Comparison of ENCODE assay signal across 9 mouse cellular contexts in the genomic region with DNA sequence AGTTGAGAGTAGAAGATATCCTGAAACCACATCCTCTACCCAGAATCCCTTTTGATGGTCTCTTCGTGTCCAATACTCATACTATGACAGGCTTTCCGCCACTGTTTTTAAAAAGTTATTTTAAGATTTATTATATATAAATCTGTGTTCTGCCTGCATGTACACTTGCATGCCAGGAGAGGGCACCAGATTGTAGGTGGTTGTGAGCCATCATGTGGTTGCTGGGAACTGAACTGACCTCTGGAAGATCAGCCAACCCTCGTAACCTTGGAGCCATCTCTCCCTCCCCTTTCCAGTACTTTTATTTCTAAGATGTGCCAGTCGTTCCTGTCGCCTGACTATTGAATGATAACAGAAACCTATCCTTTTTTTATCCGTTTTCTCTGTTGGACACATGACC. TPM values are rescaled to one million over a fixed set of nuclear protein-coding genes. Genes with fewer than 3 reads are reported as not detected.
DNase-seq lines count a peak whose midpoint lies in the region; ATAC-seq and TF ChIP-seq lines count a peak whose summit lies in the region.
"Had no signal": no experiment of that assay in that cellular context is flagged by ENCODE, and none has a peak within 500 bp of the region (broad histone marks: within the 10 kb centered on the region; RNA-seq: fewer than 3 reads in every experiment).

No protein-coding gene starts in this region.

- peak; percentile 86 for TF ChIP-seq CTCF in heart, adult 2 months (IDR thresholded peaks at IDR 0.05)
- peak; percentile 13 for TF ChIP-seq CTCF in C2C12 (IDR thresholded peaks at IDR 0.05; ENCODE audit: control insufficient read depth, insufficient read depth, insufficient read length)
- peak; percentile 69 for TF ChIP-seq CTCF in bone marrow, adult 2 months (IDR thresholded peaks at IDR 0.05; ENCODE audit: control insufficient read depth, insufficient read depth, low read length)

- H3K27me3 ChIP-seq in heart, adult 2 months (ENCODE audit: control insufficient read depth, insufficient read depth, low read length), result no peaks in the 10 kb centered on the region
- no peaks in the 10 kb centered on the region for H3K27me3 ChIP-seq in heart, embryonic 11.5 days (ENCODE audit: control insufficient read depth, insufficient read depth, low read length)
- H3K27me3 ChIP-seq in C2C12 (ENCODE audit: control insufficient read depth, insufficient read depth, insufficient read length), result peaks cover 4% of the 10 kb centered on the region

- no peaks in the 10 kb centered on the region for H3K4me1 ChIP-seq in heart, adult 2 months (ENCODE audit: control insufficient read depth, insufficient read depth, low read length)
- H3K4me1 ChIP-seq in heart, embryonic 11.5 days (ENCODE audit: control insufficient read depth, insufficient read depth, low read length), result 0 out of 2 replicates have a peak, but pooled peaks cover 2% of the 10 kb centered on the region
- no peaks in the 10 kb centered on the region for H3K4me1 ChIP-seq in bone marrow, adult 2 months (ENCODE audit: control insufficient read depth, insufficient read depth, low read length)

- H3K36me3 ChIP-seq in heart, adult 2 months (ENCODE audit: control insufficient read depth, insufficient read depth, low read length), result no peaks in the 10 kb centered on the region
- H3K36me3 ChIP-seq in heart, embryonic 11.5 days (ENCODE audit: control insufficient read depth, insufficient read depth, low read length), result no peaks in the 10 kb centered on the region
- H3K36me3 ChIP-seq in C2C12 (ENCODE audit: control insufficient read depth, insufficient read depth), result no peaks in the 10 kb centered on the region

- H3K27ac ChIP-seq in heart, adult 2 months, result no peak overlapping the region
- H3K27ac ChIP-seq in heart, embryonic 11.5 days (ENCODE audit: low read depth, low read length), result no peak overlapping the region
- no peak overlapping the region for H3K27ac ChIP-seq in bone marrow, adult 2 months (ENCODE audit: control insufficient read depth, insufficient read depth, low read depth, low read length, poor library complexity)

- DNase-seq in heart, adult 2 months, result peak in 1 of 2 experiments; percentile 39
- peak; percentile 60 for DNase-seq in lung, postnatal 36 days
- DNase-seq in embryo, embryonic 11 days, result no peak
- DNase-seq in ovary, adult 18-20 months (ENCODE audit: low spot score), result no peak

- H3K4me3 ChIP-seq in heart, adult 2 months, result no peak overlapping the region
- H3K4me3 ChIP-seq in heart, embryonic 11.5 days (ENCODE audit: low read depth, low read length), result no peak overlapping the region
- no peak overlapping the region for H3K4me3 ChIP-seq in C2C12 (ENCODE audit: insufficient read depth, poor library complexity, severe bottlenecking)
- no peak overlapping the region for H3K4me3 ChIP-seq in bone marrow, adult 2 months (replicated peaks; ENCODE audit: control insufficient read depth, low read depth, low read length)

- 45% methylated on average over 6 of the region's 6 CpGs for WGBS in heart, adult 2 months
- WGBS in heart, embryonic 11.5 days (ENCODE audit: insufficient replicate concordance), result 67% methylated on average over 6 of the region's 6 CpGs
- WGBS in bone marrow, adult 2 months, result 48% methylated on average over 6 of the region's 6 CpGs

- no peaks in the 10 kb centered on the region for H3K79me3 ChIP-seq in C2C12 (ENCODE audit: low read depth)

- no peak for TF ChIP-seq POLR2A in heart, adult 2 months (IDR thresholded peaks at IDR 0.05; ENCODE audit: insufficient read depth, low read depth, low read length)
- no peak for TF ChIP-seq POLR2A in bone marrow, adult 2 months (IDR thresholded peaks at IDR 0.05; ENCODE audit: borderline replicate concordance, control insufficient read depth, low read depth, low read length)

- ATAC-seq in heart, embryonic 11.5 days (replicated peaks; ENCODE audit: insufficient number of reproducible peaks, low FRiP score, low TSS enrichment), result no peak
- no peak for ATAC-seq in cerebellum, adult (ENCODE audit: insufficient number of reproducible peaks, low FRiP score, low TSS enrichment)

- no peak overlapping the region for H3ac ChIP-seq in C2C12 (ENCODE audit: control insufficient read depth, insufficient read length, low read depth)

- no peaks in the 10 kb centered on the region for H3K79me2 ChIP-seq in heart, adult 2 months (replicated peaks; ENCODE audit: control insufficient read depth, insufficient read depth, low read length)
- no peaks in the 10 kb centered on the region for H3K79me2 ChIP-seq in C2C12 (ENCODE audit: control insufficient read depth, insufficient read depth)

- intact Hi-C loops in heart, adult 2 months (cut with DNase I), result loop anchor here (1.0 to 5.0 kb wide), 4 partner anchors 44 to 331 kb away; a partner anchor contains a TSS

- TF ChIP-seq EP300 in heart, adult 2 months (IDR thresholded peaks at IDR 0.05; ENCODE audit: insufficient read depth, low read depth, low read length), result peak; percentile 69; the same call in 1 of the 2 replicates

- H3K4me2 ChIP-seq in heart, embryonic 11.5 days, result no peak overlapping the region

- H3K9me3 ChIP-seq in heart, embryonic 11.5 days (replicated peaks; ENCODE audit: control insufficient read depth, low read length), result no peaks in the 10 kb centered on the region

- H3K9ac ChIP-seq in heart, adult 2 months (ENCODE audit: low read depth, low read length), result no peak overlapping the region
- no peak overlapping the region for H3K9ac ChIP-seq in heart, embryonic 11.5 days (ENCODE audit: low read depth, low read length)

TF ChIP-seq in C2C12, 6 proteins besides CTCF, POLR2A, EP300 and RAD21:
- TF ChIP-seq FOSL1 (IDR thresholded peaks at IDR 0.05; ENCODE audit: insufficient read depth, low read length, poor library complexity, severe bottlenecking) (no peak), USF1 (IDR thresholded peaks at IDR 0.05; ENCODE audit: low read depth) (peak; percentile 11)
TF ChIP-seq in C2C12: peak in this region for 1.

RNA-seq across cellular contexts. Expression of a gene that starts 1.6 kb away (rescaled TPM):
- not detected for total RNA-seq in heart, adult 2 months (2021)
- 0.26 TPM in 1 of 2 replicates, not detected in the other for polyA plus RNA-seq in heart, adult 2 months (2012; rRNA removed)
- polyA plus RNA-seq in heart, embryonic 11.5 days (2014; fragmentation: Nextera tagmentation; extraction: Ambion mirVana), result not detected in 2 replicates
- not detected for polyA plus RNA-seq in C2C12 (2012; fragmentation: generic; extraction: Trizol)
- polyA plus RNA-seq in bone marrow, adult 2 months (2011; ENCODE audit: insufficient read depth, insufficient read length, low replicate concordance, missing spikeins), result not detected in 2 replicates
- total RNA-seq: gastrocnemius, postnatal 36 days had no signal

RNA-seq across cellular contexts. Expression of a gene that starts 28.9 kb away (rescaled TPM):
- not detected for total RNA-seq in heart, adult 2 months (2021)
- not detected in 2 replicates for polyA plus RNA-seq in heart, adult 2 months (2012; rRNA removed)
- polyA plus RNA-seq in heart, embryonic 11.5 days (2014; fragmentation: Nextera tagmentation; extraction: Ambion mirVana), result not detected in 2 replicates
- not detected for polyA plus RNA-seq in C2C12 (2012; fragmentation: generic; extraction: Trizol)
- polyA plus RNA-seq in bone marrow, adult 2 months (2011; ENCODE audit: insufficient read depth, insufficient read length, low replicate concordance, missing spikeins), result not detected in 2 replicates
- total RNA-seq: gastrocnemius, postnatal 36 days had no signal

RNA-seq across cellular contexts. Expression of a gene that starts 44.1 kb away (rescaled TPM):
- total RNA-seq in heart, adult 2 months (2021), result 100 to 1,000 TPM; 119 to 138 TPM
- polyA plus RNA-seq in heart, adult 2 months (2012; rRNA removed), result 70.7 and 118 TPM in 2 replicates
- polyA plus RNA-seq in heart, embryonic 11.5 days (2014; fragmentation: Nextera tagmentation; extraction: Ambion mirVana), result 21.9 and 24.7 TPM in 2 replicates
- polyA plus RNA-seq in C2C12 (2012; fragmentation: generic; extraction: Trizol), result 10.5 TPM
- polyA plus RNA-seq in bone marrow, adult 2 months (2011; ENCODE audit: insufficient read depth, insufficient read length, low replicate concordance, missing spikeins), result 4.2 and 13.9 TPM in 2 replicates

Comparison
In these comparisons a context has a peak if more than half of its experiments do, and no peak if none do; other contexts are left out.
1. CTCF ChIP-seq: peak in every context shown above with its lines; median percentile 86 in heart, adult 2 months; 69 in bone marrow, adult 2 months; 13 in C2C12.